Mouse (Mus musculus): ENCODE data around the gene Ccn6. TPM values are rescaled to one million over a fixed set of nuclear protein-coding genes. Genes with fewer than 3 reads are reported as not detected.
A peak's percentile ranks its signal among the peaks of the same experiment; 100 is the strongest.
"Not testable (repeated sequence)": the region's sequence is repeated elsewhere in the genome, so short reads cannot be mapped to it uniquely, and the experiment has no call there.

The Ccn6 gene
- 0.33 and 0.34 TPM in 2 replicates for total RNA-seq (2021)
- long read RNA-seq, experiment 1, partial matches to known transcripts: 1 of 1 reads
- long read RNA-seq, experiment 1, other reads (novel, unspliced or antisense): 0 of 1 reads
- long read RNA-seq, experiment 2, partial matches to known transcripts: 0 of 1 reads
- long read RNA-seq, experiment 2, other reads (novel, unspliced or antisense): 0 of 1 reads

GRCm38 (mm10) chr10:39163694-39164093, at the start of gene Ccn6:
Gene Ccn6, minus strand, starts transcription at chr10:39163794.
- no peak for DNase-seq

- no peak for DNase-seq
Observed at GRCm38 (mm10) chr10:39210031-39210430, 46.4 kb upstream of the Ccn6 start.

- DNase-seq: peak; percentile 72
Observed at GRCm38 (mm10) chr10:39209161-39210025, 45.8 kb upstream of the Ccn6 start.

- DNase-seq: peak; percentile 29
Observed at GRCm38 (mm10) chr10:39208712-39209111, 45.1 kb upstream of the Ccn6 start.

- no peak for DNase-seq
Observed at GRCm38 (mm10) chr10:39207310-39207855, 43.8 kb upstream of the Ccn6 start.

GRCm38 (mm10) chr10:39202490-39202889, 38.9 kb upstream of the Ccn6 start:
- DNase-seq: no peak

GRCm38 (mm10) chr10:39198216-39198615, 34.6 kb upstream of the Ccn6 start:
- DNase-seq: not testable (repeated sequence)

GRCm38 (mm10) chr10:39192673-39193072, 29.1 kb upstream of the Ccn6 start:
- no peak for DNase-seq

- DNase-seq: no peak
Observed at GRCm38 (mm10) chr10:39185545-39185906, 21.9 kb upstream of the Ccn6 start.

GRCm38 (mm10) chr10:39184864-39185544, 21.4 kb upstream of the Ccn6 start:
- DNase-seq: no peak

- DNase-seq: no peak
Observed at GRCm38 (mm10) chr10:39176981-39177380, 13.4 kb upstream of the Ccn6 start.

GRCm38 (mm10) chr10:39173077-39173476, 9.5 kb upstream of the Ccn6 start:
- peak; percentile 52 for DNase-seq

- DNase-seq: no peak
Observed at GRCm38 (mm10) chr10:39172540-39172931, 8.9 kb upstream of the Ccn6 start.

GRCm38 (mm10) chr10:39171603-39172539, 8.3 kb upstream of the Ccn6 start:
- peak; percentile 93 for DNase-seq

- DNase-seq: peak; percentile 94
Observed at GRCm38 (mm10) chr10:39171134-39171533, 7.5 kb upstream of the Ccn6 start.

GRCm38 (mm10) chr10:39170706-39171105, 7.1 kb upstream of the Ccn6 start:
- no peak for DNase-seq

- DNase-seq: peak; percentile 88
Observed at GRCm38 (mm10) chr10:39170181-39170580, 6.6 kb upstream of the Ccn6 start.

- DNase-seq: no peak
Observed at GRCm38 (mm10) chr10:39169642-39170041, 6.0 kb upstream of the Ccn6 start.

GRCm38 (mm10) chr10:39167611-39168010, 4.0 kb upstream of the Ccn6 start:
- no peak for DNase-seq

- peak; percentile 29 for DNase-seq
Observed at GRCm38 (mm10) chr10:39165632-39166115, 2.1 kb upstream of the Ccn6 start.

GRCm38 (mm10) chr10:39162666-39163484, 719 bp downstream of the Ccn6 start:
- DNase-seq: peak; percentile 56

Measured in adrenal gland, postnatal 14 days (tissue).